Mouse (Mus musculus): Measurements from ENCODE around the gene Uba7. TPM values are rescaled to one million over a fixed set of nuclear protein-coding genes. Genes with fewer than 3 reads are reported as not detected.

The Uba7 gene
- polyA plus RNA-seq (2012; rRNA removed; ENCODE audit: low replicate concordance) = 105 and 115 TPM in 2 replicates

DNA sequence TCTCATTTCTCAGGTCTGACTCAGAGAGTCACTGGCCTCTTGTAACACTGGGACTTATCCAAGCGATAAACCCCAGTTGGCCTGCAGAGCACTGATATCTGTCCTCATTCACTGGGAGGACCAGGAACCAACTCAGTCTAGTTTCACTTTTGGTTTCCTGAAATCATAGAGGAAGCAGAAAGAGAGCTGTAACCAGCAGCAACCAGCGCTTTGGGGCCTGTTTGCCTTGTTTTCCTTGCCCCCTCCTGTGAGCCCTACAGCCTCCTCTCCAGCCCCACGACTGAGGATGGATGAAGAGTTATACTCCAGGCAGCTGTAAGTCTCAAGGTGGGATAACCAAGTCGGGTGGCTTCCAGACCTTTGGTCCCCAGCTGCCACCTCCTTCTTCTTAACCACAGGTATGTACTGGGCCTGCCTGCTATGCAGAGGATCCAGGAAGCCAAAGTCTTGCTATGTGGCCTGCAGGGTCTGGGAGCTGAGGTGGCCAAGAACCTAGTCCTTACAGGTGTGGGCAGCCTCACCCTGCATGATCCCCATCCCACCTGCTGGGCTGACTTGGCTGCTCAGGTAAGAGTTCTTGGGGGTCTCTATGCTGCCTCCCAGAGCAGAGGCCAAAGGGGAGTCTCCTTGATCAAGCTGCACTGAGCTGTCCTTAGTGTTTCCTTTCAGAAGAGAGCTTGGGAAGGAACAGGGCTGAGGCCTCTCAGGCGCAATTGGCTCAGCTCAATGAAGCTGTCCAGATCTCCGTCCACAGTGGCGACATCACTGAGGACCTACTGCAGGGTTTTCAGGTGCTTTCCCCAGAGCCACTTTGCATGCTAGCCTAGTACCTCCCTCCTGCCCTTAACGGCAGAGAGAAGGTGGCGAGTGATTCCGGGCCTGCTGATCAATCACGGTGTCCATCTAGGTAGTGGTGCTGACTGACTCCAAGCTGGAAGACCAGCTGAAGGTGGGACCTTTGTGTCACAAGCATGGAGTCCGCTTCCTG lies at the start of gene Uba7:
TSS of gene Uba7 (plus strand) at position 107 of the 988 bp plus-strand sequence.

DNA sequence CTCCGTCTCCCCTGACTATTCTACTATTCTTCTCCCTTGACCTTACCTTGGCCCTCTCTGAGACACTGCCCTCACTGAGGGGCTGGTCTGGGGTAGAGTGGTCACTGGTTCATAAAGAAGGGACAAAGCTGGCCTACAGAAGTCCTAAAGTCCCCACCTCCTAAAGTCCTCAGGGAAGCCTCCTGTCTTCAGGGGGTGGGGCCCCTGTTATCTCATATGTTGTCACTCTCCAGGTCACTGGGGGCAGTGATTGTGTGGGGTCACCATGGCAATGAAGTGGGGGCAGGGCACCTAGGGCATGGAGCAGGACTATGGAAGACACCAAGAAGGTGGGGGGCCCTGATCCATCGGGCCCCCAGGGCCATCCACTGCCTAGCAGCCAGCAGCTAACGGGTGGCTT lies 47.1 kb upstream of the Uba7 start, which contains the start of gene Actl11:
TSS of gene Actl11 (plus strand) at position 301 of the 400 bp plus-strand sequence.

DNA sequence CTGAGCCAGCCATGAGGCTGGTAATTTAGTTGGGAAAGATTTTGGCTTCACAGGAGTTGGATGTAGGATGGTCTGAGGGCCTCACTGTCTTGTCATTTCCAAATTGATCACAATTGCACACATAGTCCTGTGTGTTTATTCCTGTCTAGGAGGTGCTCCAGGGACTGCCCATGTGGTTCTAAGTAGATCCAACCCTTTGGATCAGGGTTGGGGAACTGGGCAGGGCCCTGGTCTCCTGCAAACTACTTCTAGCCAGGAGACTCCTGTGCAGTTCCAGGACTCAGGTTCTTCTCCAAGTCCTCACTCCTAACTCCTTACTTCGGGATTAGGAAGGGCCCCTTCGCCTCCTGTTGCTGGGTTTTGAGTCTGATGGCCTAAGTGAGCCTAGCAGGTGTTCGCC lies 39.9 kb upstream of the Uba7 start, which contains the start of gene Camkv:
TSS of gene Camkv (plus strand) at position 301 of the 400 bp plus-strand sequence.

DNA sequence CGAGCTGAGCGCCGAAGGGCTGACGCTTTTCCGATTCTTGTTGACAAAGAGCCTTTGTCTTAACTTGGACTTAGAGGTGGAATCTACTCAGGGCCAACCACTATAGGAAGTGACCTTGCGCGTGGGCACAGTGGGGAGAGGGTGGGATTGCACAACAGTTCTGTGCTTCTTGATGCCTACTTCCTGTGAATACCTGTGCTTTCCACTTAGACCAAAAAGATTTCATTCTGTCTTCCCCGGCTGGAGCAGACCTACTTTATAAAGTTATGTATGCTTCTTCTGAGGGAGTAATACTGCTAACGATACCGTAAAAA lies 25.4 kb upstream of the Uba7 start, which contains the start of gene Traip:
TSS of gene Traip (plus strand) at position 215 of the 314 bp plus-strand sequence.

DNA sequence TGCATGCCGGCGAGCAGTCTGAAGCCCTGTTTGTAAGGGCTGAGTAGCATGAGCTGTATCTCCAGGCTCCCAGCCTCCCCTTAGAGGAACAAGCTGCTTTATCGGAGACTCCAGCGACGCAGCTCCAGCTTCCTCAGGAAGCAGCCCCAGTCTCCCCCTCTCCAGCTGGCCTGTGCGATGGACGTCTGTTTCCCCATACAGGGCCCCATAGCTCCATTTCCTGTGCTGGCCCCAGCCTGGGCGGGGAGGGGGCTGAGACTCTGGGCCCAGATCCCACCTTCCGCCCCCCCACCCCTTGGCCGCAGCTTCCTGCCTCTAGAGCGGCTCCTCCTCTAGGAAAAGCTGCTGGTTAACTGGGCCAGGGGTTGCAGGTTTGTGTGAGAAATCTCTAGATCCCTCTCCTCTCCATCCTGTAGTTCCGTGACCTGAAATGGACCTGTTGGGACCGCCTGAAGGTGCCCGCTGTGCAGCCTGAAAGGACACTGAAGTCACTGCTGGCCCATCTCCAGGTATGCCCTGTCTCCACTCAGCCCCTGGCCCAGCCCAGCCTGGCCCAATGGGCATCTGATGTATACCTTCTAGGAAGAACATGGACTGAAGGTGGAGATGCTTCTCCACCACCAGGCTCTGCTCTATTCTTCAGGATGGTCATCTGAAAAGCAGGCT lies 7.5 kb downstream of the Uba7 start, which contains the start of gene Gm20661:
TSS of gene Gm20661 (plus strand) at position 378 of the 666 bp plus-strand sequence.

GRCm38 (mm10) chr9:107985131-107986119 lies 10.1 kb downstream of the Uba7 start, which contains the start of gene Inka1:
Gene Inka1 (minus strand): TSS chr9:107985879.

DNA sequence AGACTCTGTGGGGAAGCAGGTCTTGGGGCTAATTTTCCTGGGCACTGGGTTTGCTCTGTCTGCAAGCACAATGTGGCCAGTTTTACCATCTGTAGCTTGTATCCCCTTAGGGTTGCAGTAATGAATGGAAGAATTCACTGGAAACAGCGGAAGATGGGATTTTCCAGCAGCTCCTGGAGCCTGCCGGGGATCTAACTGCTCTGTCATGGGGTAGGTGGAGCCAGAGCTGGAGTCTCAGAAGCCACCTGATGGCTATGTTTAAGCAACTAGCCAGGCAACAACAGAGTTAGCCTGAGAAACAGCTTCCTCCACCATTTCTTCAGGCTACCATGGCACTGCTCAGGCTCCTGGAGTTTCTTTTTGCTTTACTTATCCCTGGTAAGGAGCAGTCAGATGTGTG lies 16.9 kb downstream of the Uba7 start, which contains the start of gene Cdhr4:
TSS of gene Cdhr4 (plus strand) at position 301 of the 400 bp plus-strand sequence.

GRCm38 (mm10) chr9:107996049-107996448 lies 20.7 kb downstream of the Uba7 start, which contains the start of gene Gm20662:
Gene Gm20662 (plus strand): TSS chr9:107996349.

DNA sequence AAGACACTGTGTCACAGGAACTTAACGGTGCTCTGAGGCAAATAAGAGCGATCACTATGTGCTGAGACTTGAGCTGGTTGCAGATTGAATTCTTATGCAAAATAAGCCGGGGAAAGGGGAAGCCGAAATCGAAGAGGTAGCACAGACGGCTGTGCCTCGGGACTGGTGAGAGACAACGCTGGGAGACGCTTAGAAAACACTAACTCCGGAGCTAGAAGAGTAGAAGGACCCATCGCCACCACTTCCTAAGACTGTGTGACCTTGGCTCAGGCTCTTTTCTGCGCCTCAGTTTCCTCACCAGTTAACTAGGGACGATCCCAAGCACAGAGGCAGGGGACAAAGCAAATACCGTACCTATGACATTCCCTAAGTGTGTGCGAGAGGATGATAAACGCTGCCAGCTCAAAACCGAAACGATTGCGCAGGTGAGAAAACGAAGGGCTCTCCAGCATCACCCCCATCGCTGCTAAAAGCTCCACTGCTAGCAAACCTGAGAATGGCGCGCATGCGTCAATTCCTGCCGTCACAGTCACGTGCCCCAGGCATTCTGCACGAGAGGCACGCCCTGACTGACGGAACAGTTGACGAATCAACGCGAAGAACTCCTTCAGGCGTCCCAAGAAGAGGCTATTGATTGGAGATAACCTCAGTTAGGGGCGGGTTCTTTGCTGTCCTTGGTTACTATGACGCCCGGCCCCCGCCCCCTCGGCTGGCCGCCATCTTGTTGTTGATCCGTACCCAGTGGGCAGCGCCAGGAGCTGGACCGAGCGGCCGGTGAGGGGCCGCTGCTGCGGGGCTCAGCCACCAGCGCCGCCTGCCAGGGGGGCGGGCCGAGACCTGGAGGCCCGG lies 26.8 kb downstream of the Uba7 start, which contains the start of gene Ip6k1:
TSS of gene Ip6k1 (plus strand) at position 580 of the 849 bp plus-strand sequence.

Other genes with a start within 250 kb of the Uba7 start
- gene Rbm5, start 204.5 kb upstream of the Uba7 start, polyA plus RNA-seq (2012; rRNA removed; ENCODE audit: low replicate concordance) = 75.4 and 106 TPM in 2 replicates
- gene Rbm6, start 102.3 kb upstream of the Uba7 start, polyA plus RNA-seq (2012; rRNA removed; ENCODE audit: low replicate concordance) = 18.7 and 23.9 TPM in 2 replicates
- 30.6 and 32.7 TPM in 2 replicates for gene Mon1a, start 87.4 kb upstream of the Uba7 start, polyA plus RNA-seq (2012; rRNA removed; ENCODE audit: low replicate concordance)
- 57.1 and 88.7 TPM in 2 replicates for gene Mst1r, start 68.6 kb upstream of the Uba7 start, polyA plus RNA-seq (2012; rRNA removed; ENCODE audit: low replicate concordance)
- gene Actl11, start 47.0 kb upstream of the Uba7 start, polyA plus RNA-seq (2012; rRNA removed; ENCODE audit: low replicate concordance) = not detected in 2 replicates
- gene Camkv, start 39.8 kb upstream of the Uba7 start, polyA plus RNA-seq (2012; rRNA removed; ENCODE audit: low replicate concordance) = 0.09 and 0.46 TPM in 2 replicates
- 0.72 and 3.4 TPM in 2 replicates for gene Traip, start 25.4 kb upstream of the Uba7 start, polyA plus RNA-seq (2012; rRNA removed; ENCODE audit: low replicate concordance)
- 0.62 and 0.89 TPM in 2 replicates for gene Gm20661, start 7.6 kb downstream of the Uba7 start, polyA plus RNA-seq (2012; rRNA removed; ENCODE audit: low replicate concordance)
- 26.8 and 39.6 TPM in 2 replicates for gene Inka1, start 10.4 kb downstream of the Uba7 start, polyA plus RNA-seq (2012; rRNA removed; ENCODE audit: low replicate concordance)
- gene Cdhr4, start 17.0 kb downstream of the Uba7 start, polyA plus RNA-seq (2012; rRNA removed; ENCODE audit: low replicate concordance) = 4.5 and 5.0 TPM in 2 replicates
- 1.8 and 3.5 TPM in 2 replicates for gene Gm20662, start 20.8 kb downstream of the Uba7 start, polyA plus RNA-seq (2012; rRNA removed; ENCODE audit: low replicate concordance)
- gene Ip6k1, start 27.0 kb downstream of the Uba7 start, polyA plus RNA-seq (2012; rRNA removed; ENCODE audit: low replicate concordance) = 90.9 and 136 TPM in 2 replicates
- gene Gmppb, start 73.7 kb downstream of the Uba7 start, polyA plus RNA-seq (2012; rRNA removed; ENCODE audit: low replicate concordance) = 19.6 and 29.3 TPM in 2 replicates
- 2.5 and 4.7 TPM in 2 replicates for gene Amigo3, start 77.7 kb downstream of the Uba7 start, polyA plus RNA-seq (2012; rRNA removed; ENCODE audit: low replicate concordance)
- 0.21 and 0.37 TPM in 2 replicates for gene Mst1, start 104.9 kb downstream of the Uba7 start, polyA plus RNA-seq (2012; rRNA removed; ENCODE audit: low replicate concordance)
- gene Rnf123, start 107.8 kb downstream of the Uba7 start, polyA plus RNA-seq (2012; rRNA removed; ENCODE audit: low replicate concordance) = 81.1 and 94.8 TPM in 2 replicates
- 101 and 116 TPM in 2 replicates for gene Apeh, start 119.1 kb downstream of the Uba7 start, polyA plus RNA-seq (2012; rRNA removed; ENCODE audit: low replicate concordance)
- 0.29 and 1.1 TPM in 2 replicates for gene Bsn, start 214.9 kb downstream of the Uba7 start, polyA plus RNA-seq (2012; rRNA removed; ENCODE audit: low replicate concordance)